Mouse (Mus musculus) embryo, embryonic 10.5 days (tissue): ENCODE measurements at regions not wholly inside any gene's neighbourhood (a gene's known extent, or its start where the extent isn't known, plus 50 kb on each side); places are given as distances from the start of the nearest gene placed in this dataset.

Experiments used
- DNase-seq: peaks from one replicate; pipeline ENCODE4 v3.0.0-alpha.2; 2015; ENCODE audit warnings: low spot score

DNA sequence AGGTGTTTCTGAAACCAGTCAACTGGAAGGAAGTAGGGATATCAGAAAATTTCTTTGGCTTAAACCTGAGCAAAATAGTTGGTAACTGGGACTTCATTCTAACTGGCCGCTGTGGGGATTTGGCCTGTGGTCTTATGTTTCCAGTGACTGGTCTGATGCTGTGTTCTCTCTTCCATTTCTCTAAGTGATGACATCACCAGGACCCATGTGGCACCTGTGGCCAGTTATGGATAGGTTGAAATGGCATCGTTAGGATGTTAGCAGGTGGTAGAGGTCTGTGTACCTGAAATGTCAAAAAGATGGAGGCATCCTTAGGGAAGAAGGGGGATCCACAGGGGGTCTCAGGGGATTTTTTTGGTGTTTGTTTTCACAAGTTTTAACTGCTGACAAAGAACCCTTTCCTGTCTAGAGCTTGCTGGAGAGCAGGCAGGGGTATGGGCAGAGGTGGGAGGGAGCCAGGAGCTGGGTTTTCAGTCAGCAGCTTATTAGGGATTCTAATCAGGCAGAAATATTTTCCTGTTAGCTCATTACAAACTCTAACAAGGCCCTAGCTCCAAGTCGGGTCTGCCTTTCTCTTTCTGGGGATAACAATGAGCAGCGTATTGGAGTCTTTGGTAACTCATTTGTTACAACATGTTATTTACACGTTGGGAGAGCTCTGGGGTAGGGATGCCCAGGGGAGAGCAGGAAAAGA is 170.2 kb downstream of the Adck1 start:
- no peak for DNase-seq

- DNase-seq: no peak
These were observed 172.1 kb downstream of the Adck1 start for GRCm38 (mm10) chr12:88532261-88532973.

GRCm38 (mm10) chr12:88551856-88552255 is 170.8 kb upstream of the Nrxn3 start:
- DNase-seq: no peak

- DNase-seq: no peak
These were observed 167.2 kb upstream of the Nrxn3 start for GRCm38 (mm10) chr12:88555475-88555874.

- DNase-seq: no peak
These were observed 164.6 kb upstream of the Nrxn3 start for GRCm38 (mm10) chr12:88558036-88558435.

DNA sequence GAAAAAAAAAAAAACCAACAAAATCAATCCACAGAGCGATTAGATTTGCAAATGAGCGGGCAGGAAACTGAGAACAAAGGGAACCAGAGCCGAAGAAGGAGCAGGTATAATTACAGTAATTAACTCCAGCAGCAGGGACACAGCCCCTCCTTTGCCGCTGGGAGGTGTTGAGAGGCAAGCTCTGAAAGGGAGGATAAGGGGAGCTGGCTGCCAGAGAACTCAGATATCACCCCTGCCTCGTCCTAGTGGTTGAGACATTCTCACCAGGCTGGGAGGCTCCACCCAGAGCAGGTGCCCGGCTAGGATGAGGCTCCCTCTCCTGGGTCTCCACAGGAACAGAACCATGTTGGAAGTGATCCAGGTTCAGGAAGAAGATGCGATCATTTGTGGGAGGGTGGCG is 142.7 kb upstream of the Nrxn3 start:
- peak; percentile 19 for DNase-seq

DNA sequence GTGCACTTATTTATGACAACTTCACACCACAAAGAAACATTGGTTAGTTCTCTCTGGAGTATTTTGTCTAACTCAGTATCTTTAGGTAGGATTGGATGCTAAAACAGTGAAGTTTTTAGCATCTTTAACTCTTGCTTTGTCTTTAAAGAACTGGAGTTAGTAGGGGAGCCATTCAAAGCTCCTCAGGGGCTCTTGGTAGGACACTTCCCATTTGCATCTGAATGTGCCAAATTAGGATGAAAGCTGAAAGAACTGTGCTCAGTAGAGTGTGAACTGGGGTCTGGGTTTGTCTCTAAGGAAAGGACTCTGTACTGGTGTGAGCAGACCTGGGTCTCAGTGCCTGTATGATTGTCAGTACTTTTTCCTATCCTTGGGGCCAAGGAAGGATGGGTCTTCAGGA is 116.7 kb upstream of the Nrxn3 start:
- peak; percentile 19 for DNase-seq

- DNase-seq: no peak
These were observed 102.6 kb upstream of the Nrxn3 start for GRCm38 (mm10) chr12:88620084-88620483.

GRCm38 (mm10) chr12:88644281-88644680 is 78.4 kb upstream of the Nrxn3 start:
- no peak for DNase-seq

DNA sequence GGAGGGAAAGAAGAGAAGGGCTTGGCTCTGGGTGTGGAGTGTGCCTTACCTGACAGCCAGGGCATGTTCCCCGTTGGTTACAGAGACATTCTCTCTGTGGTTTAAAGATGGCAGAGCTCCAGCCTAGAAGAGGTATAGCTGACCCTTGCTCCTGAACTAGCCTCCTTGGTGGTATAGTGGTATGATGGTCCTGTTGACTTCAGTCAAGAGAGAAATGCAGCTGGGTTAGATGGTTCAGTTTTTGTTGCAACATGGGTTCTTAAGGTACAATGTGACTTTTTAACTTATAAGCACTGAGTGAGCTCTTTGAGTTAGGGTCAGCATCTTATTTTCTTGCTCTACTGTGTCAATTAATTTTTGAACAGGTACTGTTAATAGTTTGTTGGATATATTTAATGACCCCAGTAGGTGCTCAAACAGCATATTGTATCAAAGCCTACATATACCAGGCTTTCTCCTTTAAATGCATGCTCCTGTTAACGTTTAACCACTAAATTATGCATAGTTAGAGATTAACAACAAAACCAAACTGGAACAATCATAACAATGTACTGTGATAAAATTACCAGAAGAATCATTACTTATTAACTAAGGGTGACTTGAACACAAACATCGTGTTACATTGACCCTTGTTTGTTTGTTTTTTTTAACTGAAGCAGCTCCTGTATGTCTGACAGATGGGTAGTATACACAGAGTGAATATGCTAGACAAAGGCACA is 70.5 kb upstream of the Nrxn3 start:
- DNase-seq: no peak
